Mouse (Mus musculus): ENCODE data around the gene Efcab2. TPM values are rescaled to one million over a fixed set of nuclear protein-coding genes. Genes with fewer than 3 reads are reported as not detected.

Gene Efcab2
- polyA plus RNA-seq, 1 experiment from 2014 or later = 8.3 TPM

GRCm38 (mm10) chr1:178491733-178492132 is 85.8 kb downstream of the Efcab2 start:
- no peak overlapping the region for H3K27ac ChIP-seq
- no peaks in the 10 kb centered on the region for H3K9me3 ChIP-seq
- no peaks in the 10 kb centered on the region for H3K27me3 ChIP-seq (replicated peaks)
- no peaks in the 10 kb centered on the region for H3K4me1 ChIP-seq
- H3K9ac ChIP-seq = no peak overlapping the region
- H3K4me2 ChIP-seq (replicated peaks) = no peak overlapping the region
- no peak overlapping the region for H3K4me3 ChIP-seq
- WGBS = 85% methylated on average over 5 of the region's 5 CpGs
- H3K36me3 ChIP-seq = no peaks in the 10 kb centered on the region
- ATAC-seq (ENCODE audit: low FRiP score, low read depth) = no peak

- 83% methylated on average over 2 of the region's 2 CpGs for whole genome bisulfite sequencing
- no peak overlapping the region for H3K27ac ChIP-seq
- H3K9ac ChIP-seq = no peak overlapping the region
- no peaks in the 10 kb centered on the region for H3K27me3 ChIP-seq (replicated peaks)
- no peak overlapping the region for H3K4me2 ChIP-seq (replicated peaks)
- H3K9me3 ChIP-seq = no peaks in the 10 kb centered on the region
- no peak overlapping the region for H3K4me3 ChIP-seq
- ATAC-seq (ENCODE audit: low FRiP score, low read depth) = no peak
- no peaks in the 10 kb centered on the region for H3K4me1 ChIP-seq
- H3K36me3 ChIP-seq = no peaks in the 10 kb centered on the region
These were observed 86.6 kb downstream of the Efcab2 start for GRCm38 (mm10) chr1:178492493-178492892.

- Histone ChIP-seq H3K27me3 (replicated peaks) (no peaks in the 10 kb centered on the region), H3K36me3 (no peaks in the 10 kb centered on the region), H3K4me3 (no peak overlapping the region), H3K9ac (no peak overlapping the region), H3K9me3 (no peaks in the 10 kb centered on the region), H3K27ac (no peak overlapping the region), H3K4me1 (no peaks in the 10 kb centered on the region), H3K4me2 (replicated peaks) (no peak overlapping the region)
- 61% methylated on average over 2 of the region's 2 CpGs for WGBS
- ATAC-seq (ENCODE audit: low FRiP score, low read depth) = no peak
These were observed 90.3 kb downstream of the Efcab2 start for GRCm38 (mm10) chr1:178496186-178496585.

- ATAC-seq (ENCODE audit: low FRiP score, low read depth) = no peak
These were observed 91.0 kb downstream of the Efcab2 start for GRCm38 (mm10) chr1:178496841-178497240.

GRCm38 (mm10) chr1:178506938-178507337 is 101.1 kb downstream of the Efcab2 start:
- 93% methylated on average over 8 of the region's 8 CpGs for WGBS
- peaks cover 4% of the 10 kb centered on the region; the same call in 1 of the 2 replicates for H3K4me1 ChIP-seq
- no peak overlapping the region for H3K4me3 ChIP-seq
- no peaks in the 10 kb centered on the region for H3K9me3 ChIP-seq
- H3K36me3 ChIP-seq = no peaks in the 10 kb centered on the region
- H3K27me3 ChIP-seq (replicated peaks) = no peaks in the 10 kb centered on the region
- no peak for ATAC-seq (ENCODE audit: low FRiP score, low read depth)
- H3K27ac ChIP-seq = no peak overlapping the region
- H3K4me2 ChIP-seq (replicated peaks) = no peak overlapping the region
- no peak overlapping the region for H3K9ac ChIP-seq

More at GRCm38 (mm10) chr1:178496841-178497240, 91.0 kb downstream of the Efcab2 start:
- Histone ChIP-seq H3K36me3 (no peaks in the 10 kb centered on the region), H3K4me1 (no peaks in the 10 kb centered on the region), H3K27ac (no peak overlapping the region), H3K27me3 (replicated peaks) (no peaks in the 10 kb centered on the region), H3K9ac (no peak overlapping the region), H3K4me3 (no peak overlapping the region), H3K9me3 (no peaks in the 10 kb centered on the region), H3K4me2 (replicated peaks) (no peak overlapping the region)
- 50% methylated on average over 1 of the region's 1 CpGs for WGBS

GRCm38 (mm10) chr1:178512323-178513031 is 106.6 kb downstream of the Efcab2 start:
- H3K9ac ChIP-seq = no peak overlapping the region
- no peaks in the 10 kb centered on the region for H3K36me3 ChIP-seq
- H3K27ac ChIP-seq = no peak overlapping the region
- no peak overlapping the region for H3K4me3 ChIP-seq
- no peaks in the 10 kb centered on the region for H3K9me3 ChIP-seq
- WGBS = 35% methylated on average over 7 of the region's 7 CpGs
- peak; percentile 53; the same call in 1 of the 2 replicates for ATAC-seq (ENCODE audit: low FRiP score, low read depth)
- H3K4me1 ChIP-seq = peaks cover 12% of the 10 kb centered on the region
- H3K27me3 ChIP-seq (replicated peaks) = no peaks in the 10 kb centered on the region
- no peak overlapping the region for H3K4me2 ChIP-seq (replicated peaks)

- Histone ChIP-seq H3K27ac (no peak overlapping the region), H3K9ac (no peak overlapping the region), H3K27me3 (replicated peaks) (no peaks in the 10 kb centered on the region), H3K36me3 (no peaks in the 10 kb centered on the region), H3K4me1 (peaks cover 12% of the 10 kb centered on the region), H3K4me3 (no peak overlapping the region), H3K9me3 (no peaks in the 10 kb centered on the region), H3K4me2 (replicated peaks) (no peak overlapping the region)
- 37% methylated on average over 5 of the region's 8 CpGs for WGBS
- no peak for ATAC-seq (ENCODE audit: low FRiP score, low read depth)
These were observed 108.1 kb downstream of the Efcab2 start for GRCm38 (mm10) chr1:178513954-178514353.

GRCm38 (mm10) chr1:178515839-178516238 is 110.0 kb downstream of the Efcab2 start:
- peaks cover 12% of the 10 kb centered on the region for H3K4me1 ChIP-seq
- no peak overlapping the region for H3K4me3 ChIP-seq
- H3K27me3 ChIP-seq (replicated peaks) = no peaks in the 10 kb centered on the region
- no peak overlapping the region for H3K4me2 ChIP-seq (replicated peaks)
- 86% methylated on average over 2 of the region's 2 CpGs for WGBS
- H3K9ac ChIP-seq = no peak overlapping the region
- no peak overlapping the region for H3K27ac ChIP-seq
- ATAC-seq (ENCODE audit: low FRiP score, low read depth) = no peak
- H3K9me3 ChIP-seq = no peaks in the 10 kb centered on the region
- no peaks in the 10 kb centered on the region for H3K36me3 ChIP-seq

- no peak overlapping the region for H3K9ac ChIP-seq
- H3K36me3 ChIP-seq = no peaks in the 10 kb centered on the region
- no peak overlapping the region for H3K27ac ChIP-seq
- peaks cover 2% of the 10 kb centered on the region; the same call in 1 of the 2 replicates for H3K4me1 ChIP-seq
- H3K4me3 ChIP-seq = no peak overlapping the region
- H3K27me3 ChIP-seq (replicated peaks) = no peaks in the 10 kb centered on the region
- WGBS = 79% methylated on average over 5 of the region's 5 CpGs
- no peaks in the 10 kb centered on the region for H3K9me3 ChIP-seq
- ATAC-seq (ENCODE audit: low FRiP score, low read depth) = no peak
- no peak overlapping the region for H3K4me2 ChIP-seq (replicated peaks)
These were observed 116.5 kb downstream of the Efcab2 start for GRCm38 (mm10) chr1:178522389-178522788.

GRCm38 (mm10) chr1:178523152-178523551 is 117.3 kb downstream of the Efcab2 start:
- Histone ChIP-seq H3K4me1 (peaks cover 10% of the 10 kb centered on the region), H3K27ac (no peak overlapping the region), H3K9me3 (no peaks in the 10 kb centered on the region), H3K36me3 (no peaks in the 10 kb centered on the region), H3K27me3 (replicated peaks) (peaks cover 3% of the 10 kb centered on the region; the same call in 1 of the 2 replicates), H3K4me3 (no peak overlapping the region), H3K4me2 (replicated peaks) (no peak overlapping the region), H3K9ac (no peak overlapping the region)
- ATAC-seq (ENCODE audit: low FRiP score, low read depth) = no peak
- 53% methylated on average over 5 of the region's 5 CpGs for WGBS

GRCm38 (mm10) chr1:178527185-178527546 is 121.3 kb downstream of the Efcab2 start:
- ATAC-seq (ENCODE audit: low FRiP score, low read depth) = no peak
- Histone ChIP-seq H3K36me3 (no peaks in the 10 kb centered on the region), H3K27ac (0 out of 2 replicates have a peak overlapping the region, but pooled peaks have one; percentile 62), H3K4me1 (peaks cover 29% of the 10 kb centered on the region), H3K9ac (no peak overlapping the region; the same call in 1 of the 2 replicates), H3K4me2 (replicated peaks) (peak overlapping the region; percentile 100), H3K4me3 (peak overlapping the region; percentile 71), H3K27me3 (replicated peaks) (peaks cover 7% of the 10 kb centered on the region; the same call in 1 of the 2 replicates), H3K9me3 (no peaks in the 10 kb centered on the region)
- under 1% methylated on average over 21 of the region's 21 CpGs for WGBS

- H3K9ac ChIP-seq = peak overlapping the region; percentile 80
- peaks cover 7% of the 10 kb centered on the region; the same call in 1 of the 2 replicates for H3K27me3 ChIP-seq (replicated peaks)
- H3K4me1 ChIP-seq = peaks cover 32% of the 10 kb centered on the region
- no peaks in the 10 kb centered on the region for H3K36me3 ChIP-seq
- H3K4me2 ChIP-seq (replicated peaks) = peak overlapping the region; percentile 100
- peak; percentile 10; the same call in 1 of the 2 replicates for ATAC-seq (ENCODE audit: low FRiP score, low read depth)
- under 1% methylated on average over 59 of the region's 59 CpGs for WGBS
- H3K27ac ChIP-seq = peak overlapping the region; percentile 62
- no peaks in the 10 kb centered on the region for H3K9me3 ChIP-seq
- H3K4me3 ChIP-seq = peak overlapping the region; percentile 71
These were observed 121.9 kb downstream of the Efcab2 start for GRCm38 (mm10) chr1:178527547-178528361.

Data from neural tube, embryonic 12.5 days (tissue).